Mouse (Mus musculus): ENCODE results near the gene Gfpt2. TPM values are rescaled to one million over a fixed set of nuclear protein-coding genes. Genes with fewer than 3 reads are reported as not detected.

Gfpt2 gene
- polyA plus RNA-seq (2012; ENCODE audit: low replicate concordance): 0.14 TPM in 1 of 2 replicates, not detected in the other

DNA sequence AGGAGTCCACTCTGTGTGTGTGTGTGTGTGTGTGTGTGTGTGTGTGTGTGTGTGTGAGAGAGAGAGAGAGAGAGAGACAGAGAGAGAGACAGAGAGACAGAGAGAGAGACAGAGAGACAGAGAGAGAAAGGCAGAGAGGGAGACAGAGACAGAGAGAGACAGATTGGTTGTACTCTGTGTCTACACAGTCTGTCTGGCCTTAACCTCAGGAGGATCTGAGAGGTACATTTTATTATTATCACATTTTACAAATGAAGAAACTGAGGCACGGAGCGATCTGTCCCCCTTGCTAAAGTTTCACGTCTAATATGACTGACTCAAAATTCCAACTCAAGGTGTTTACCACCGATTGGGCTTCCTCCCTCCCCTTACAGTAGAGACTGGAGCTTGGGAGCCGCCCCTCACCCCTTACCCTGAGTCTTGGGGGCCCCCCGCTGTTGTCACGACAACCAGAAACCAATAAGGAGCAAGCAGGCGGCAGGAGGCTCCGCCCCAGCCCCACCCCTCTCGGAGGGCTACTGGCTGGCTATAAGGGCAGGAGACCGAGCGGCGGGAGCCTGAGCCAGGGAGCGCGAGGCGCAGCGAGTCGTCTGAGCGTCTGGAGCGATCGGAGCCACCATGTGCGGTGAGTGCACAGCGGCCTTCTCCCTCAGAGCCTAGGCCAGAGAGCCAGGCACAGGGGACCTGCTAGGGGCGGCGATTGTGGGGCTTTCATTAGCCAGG, at the start of gene Gfpt2:
TSS of gene Gfpt2 (plus strand) at position 560 of the 723 bp plus-strand sequence.

DNA sequence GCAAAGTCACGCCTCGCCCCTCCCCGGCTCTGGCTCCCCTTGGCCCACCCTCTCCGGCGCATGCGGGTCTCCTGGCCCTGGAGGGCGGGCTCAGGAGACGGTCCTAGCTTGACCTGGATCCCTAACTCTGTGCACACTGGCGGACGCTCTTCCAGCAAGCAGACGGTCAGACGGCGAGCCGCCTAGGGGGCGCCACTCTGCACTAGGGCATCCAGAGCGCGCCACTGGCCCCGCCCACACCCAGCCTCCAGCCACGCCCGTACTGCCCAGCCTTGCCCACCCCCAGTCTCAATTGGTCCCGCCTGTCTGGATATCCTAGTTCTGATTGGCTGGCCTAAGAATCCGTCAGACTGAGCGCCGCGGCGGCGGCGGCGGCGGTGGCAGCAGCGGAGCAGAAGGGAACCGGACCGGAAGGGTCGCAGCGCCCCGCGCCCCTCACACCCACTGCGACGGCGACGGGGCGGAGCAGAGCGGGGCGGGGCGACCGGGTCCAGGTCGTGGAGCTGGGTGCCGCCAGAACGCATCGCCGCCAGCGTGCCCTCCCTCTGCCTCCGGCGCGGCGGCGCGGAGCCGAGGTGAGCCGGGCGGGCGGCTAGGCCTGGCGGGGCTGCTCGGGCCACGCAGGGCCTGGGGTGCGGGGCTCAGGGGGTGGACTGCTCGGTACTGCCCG, 52.6 kb downstream of the Gfpt2 start, which contains the start of gene Mapk9:
TSS of gene Mapk9 (plus strand) at position 351 of the 670 bp plus-strand sequence.

Other genes starting within 250 kb of the Gfpt2 start
- gene Olfr1380, start 237.3 kb upstream of the Gfpt2 start, polyA plus RNA-seq (2012; ENCODE audit: low replicate concordance): not detected in 2 replicates
- 2.6 and 3.4 TPM in 2 replicates for gene Flt4, start 184.9 kb upstream of the Gfpt2 start, polyA plus RNA-seq (2012; ENCODE audit: low replicate concordance)
- 1.2 TPM in 1 of 2 replicates, not detected in the other for gene Scgb3a1, start 130.6 kb upstream of the Gfpt2 start, polyA plus RNA-seq (2012; ENCODE audit: low replicate concordance)
- gene Cnot6, start 81.5 kb upstream of the Gfpt2 start, polyA plus RNA-seq (2012; ENCODE audit: low replicate concordance): 26.5 and 41.8 TPM in 2 replicates
- gene Mapk9, start 52.6 kb downstream of the Gfpt2 start, polyA plus RNA-seq (2012; ENCODE audit: low replicate concordance): 12.7 and 13.2 TPM in 2 replicates
- gene Rasgef1c, start 107.7 kb downstream of the Gfpt2 start, polyA plus RNA-seq (2012; ENCODE audit: low replicate concordance): 0.14 and 0.25 TPM in 2 replicates
- 13.7 and 28.0 TPM in 2 replicates for gene Rnf130, start 231.2 kb downstream of the Gfpt2 start, polyA plus RNA-seq (2012; ENCODE audit: low replicate concordance)

All from leukemia stem cell, adult 10-12 weeks (primary cell).